Mouse (Mus musculus) limb, embryonic 11.5 days (tissue): ENCODE results near the gene Usp9x. TPM values are rescaled to one million over a fixed set of nuclear protein-coding genes. Genes with fewer than 3 reads are reported as not detected.

Experiments used
- ATAC-seq: fragments of 200-750 bp; cut with Nextera tagmentation; 2 replicates; pipeline ENCODE4 v1.8.0; 2017; ENCODE audit warnings: low read depth; ENCODE audit not compliant: insufficient number of reproducible peaks, low FRiP score, low TSS enrichment
- DNase-seq: peaks from one replicate; pipeline ENCODE4 v3.0.0-alpha.2; 2015; ENCODE audit warnings: low spot score
- H3K27ac ChIP-seq: fragments of 300-500 bp; sonication (generic); replicated peaks from 2 replicates; pipeline ENCODE4 v1.5.1; 2014; ENCODE audit warnings: low read depth, mild to moderate bottlenecking, low read length
- H3K27me3 ChIP-seq: fragments of 300-500 bp; sonication (generic); 2 replicates; pipeline ENCODE4 v1.6.1; 2014; ENCODE audit warnings: mild to moderate bottlenecking, low read length, mixed read lengths; ENCODE audit not compliant: control insufficient read depth, insufficient read depth
- H3K36me3 ChIP-seq: fragments of 300-500 bp; sonication (generic); 2 replicates; pipeline ENCODE4 v1.6.1; 2014; ENCODE audit warnings: mild to moderate bottlenecking, low read length, moderate library complexity, mixed read lengths; ENCODE audit not compliant: control insufficient read depth, insufficient read depth
- H3K4me1 ChIP-seq: fragments of 300-500 bp; sonication (generic); 2 replicates; pipeline ENCODE4 v1.6.1; 2014; ENCODE audit warnings: low read length, mixed read lengths; ENCODE audit not compliant: control insufficient read depth, insufficient read depth
- H3K4me2 ChIP-seq: fragments of 300-500 bp; sonication (generic); 2 replicates; pipeline ENCODE4 v1.6.1; 2014; ENCODE audit warnings: low read depth, mild to moderate bottlenecking, moderate library complexity; ENCODE audit not compliant: severe bottlenecking
- H3K4me3 ChIP-seq: fragments of 300-500 bp; sonication (generic); 2 replicates; pipeline ENCODE4 v1.5.1; 2014; ENCODE audit warnings: low read depth, low read length
- H3K9ac ChIP-seq: fragments of 300-500 bp; sonication (generic); 2 replicates; pipeline ENCODE4 v1.6.1; 2014; ENCODE audit warnings: mild to moderate bottlenecking, low read length
- H3K9me3 ChIP-seq: fragments of 300-500 bp; sonication (generic); 2 replicates; pipeline ENCODE4 v1.6.1; 2016; ENCODE audit warnings: low read length; ENCODE audit not compliant: control insufficient read depth
- WGBS: fragments of 180-500 bp; shearing (Covaris S2); extraction: QIAGEN DNeasy Blood & Tissue Kit; methylation state at CpG from one replicate; pipeline ENCODE4 v1.1.7; 2014; 5-methylcytosine and 5-hydroxymethylcytosine counted together
- polyA plus RNA-seq: library from polyadenylated mRNA; unstranded; fragments of >200 nt; fragmentation: Nextera tagmentation; extraction: Ambion mirVana; gene quantifications from 2 replicates; pipeline ENCODE4 v1.2.1, GENCODE M21; 2014

Usp9x gene
- polyA plus RNA-seq = 50.8 and 57.5 TPM in 2 replicates

GRCm38 (mm10) chrX:13071241-13071775 lies at the start of gene Usp9x:
Usp9x (plus strand) TSS chrX:13071498.
- Histone ChIP-seq H3K36me3 (no peaks in the 10 kb centered on the region), H3K27ac (peak within 1 kb of the TSS; percentile 80), H3K9ac (peak within 1 kb of the TSS; percentile 77), H3K4me2 (peak within 1 kb of the TSS; percentile 25), H3K4me3 (peak within 1 kb of the TSS; percentile 70), H3K4me1 (no peaks in the 10 kb centered on the region), H3K9me3 (no peaks in the 10 kb centered on the region), H3K27me3 (peaks cover 11% of the 10 kb centered on the region; the same call in 1 of the 2 replicates)
- DNase-seq = peak; percentile 88
- ATAC-seq = peak; percentile 92
- 13% methylated on average over 23 of the region's 36 CpGs for WGBS

GRCm38 (mm10) chrX:13022547-13023310 lies 48.6 kb upstream of the Usp9x start:
- Histone ChIP-seq H3K27ac (no peak overlapping the region), H3K4me1 (no peaks in the 10 kb centered on the region), H3K27me3 (no peaks in the 10 kb centered on the region), H3K4me3 (no peak overlapping the region), H3K36me3 (no peaks in the 10 kb centered on the region), H3K9ac (no peak overlapping the region), H3K4me2 (no peak overlapping the region), H3K9me3 (no peaks in the 10 kb centered on the region)
- ATAC-seq = no peak
- whole genome bisulfite sequencing = 85% methylated on average over 5 of the region's 5 CpGs
- DNase-seq = no peak

GRCm38 (mm10) chrX:13024539-13025202 lies 46.6 kb upstream of the Usp9x start:
- no peaks in the 10 kb centered on the region for H3K36me3 ChIP-seq
- no peak for ATAC-seq
- 80% methylated on average over 1 of the region's 1 CpGs for WGBS

GRCm38 (mm10) chrX:13025286-13025685 lies 46.0 kb upstream of the Usp9x start:
- DNase-seq (no peak), ATAC-seq (no peak)
- no peaks in the 10 kb centered on the region for H3K9me3 ChIP-seq
- no peaks in the 10 kb centered on the region for H3K4me1 ChIP-seq
- H3K27me3 ChIP-seq = no peaks in the 10 kb centered on the region
- no peak overlapping the region for H3K9ac ChIP-seq
- no peak overlapping the region for H3K4me3 ChIP-seq
- no peaks in the 10 kb centered on the region for H3K36me3 ChIP-seq
- 87% methylated on average over 8 of the region's 8 CpGs for WGBS
- H3K4me2 ChIP-seq = no peak overlapping the region
- no peak overlapping the region for H3K27ac ChIP-seq

More at GRCm38 (mm10) chrX:13024539-13025202, 46.6 kb upstream of the Usp9x start:
- H3K4me1 ChIP-seq = no peaks in the 10 kb centered on the region
- H3K27ac ChIP-seq = no peak overlapping the region
- H3K9me3 ChIP-seq = no peaks in the 10 kb centered on the region
- no peaks in the 10 kb centered on the region for H3K27me3 ChIP-seq
- H3K4me2 ChIP-seq = no peak overlapping the region
- no peak for DNase-seq
- H3K4me3 ChIP-seq = no peak overlapping the region
- H3K9ac ChIP-seq = no peak overlapping the region

GRCm38 (mm10) chrX:13028156-13028555 lies 43.1 kb upstream of the Usp9x start:
- WGBS = 89% methylated on average over 4 of the region's 4 CpGs

GRCm38 (mm10) chrX:13029996-13030395 lies 41.3 kb upstream of the Usp9x start:
- ATAC-seq (no peak), DNase-seq (no peak)
- no peak overlapping the region for H3K4me3 ChIP-seq

More at GRCm38 (mm10) chrX:13028156-13028555, 43.1 kb upstream of the Usp9x start:
- H3K4me2 ChIP-seq = no peak overlapping the region
- DNase-seq (no peak), ATAC-seq (no peak)
- no peaks in the 10 kb centered on the region for H3K27me3 ChIP-seq
- H3K27ac ChIP-seq = no peak overlapping the region
- H3K4me1 ChIP-seq = no peaks in the 10 kb centered on the region
- H3K9ac ChIP-seq = no peak overlapping the region
- H3K9me3 ChIP-seq = no peaks in the 10 kb centered on the region
- H3K36me3 ChIP-seq = no peaks in the 10 kb centered on the region
- no peak overlapping the region for H3K4me3 ChIP-seq

GRCm38 (mm10) chrX:13037085-13037484 lies 34.2 kb upstream of the Usp9x start:
- Histone ChIP-seq H3K9ac (no peak overlapping the region), H3K4me3 (no peak overlapping the region), H3K27me3 (peaks cover 2% of the 10 kb centered on the region; the same call in 1 of the 2 replicates), H3K36me3 (no peaks in the 10 kb centered on the region), H3K4me1 (no peaks in the 10 kb centered on the region), H3K4me2 (no peak overlapping the region), H3K27ac (no peak overlapping the region), H3K9me3 (no peaks in the 10 kb centered on the region)
- no peak for DNase-seq
- 91% methylated on average over 4 of the region's 4 CpGs for WGBS
- no peak for ATAC-seq

More at GRCm38 (mm10) chrX:13029996-13030395, 41.3 kb upstream of the Usp9x start:
- Histone ChIP-seq H3K4me1 (no peaks in the 10 kb centered on the region), H3K9me3 (no peaks in the 10 kb centered on the region), H3K9ac (no peak overlapping the region), H3K27me3 (0 out of 2 replicates have a peak, but pooled peaks cover 2% of the 10 kb centered on the region), H3K4me2 (no peak overlapping the region), H3K36me3 (no peaks in the 10 kb centered on the region), H3K27ac (no peak overlapping the region)
- WGBS = 94% methylated on average over 6 of the region's 6 CpGs

- ATAC-seq (no peak), DNase-seq (no peak)
- Histone ChIP-seq H3K4me3 (no peak overlapping the region), H3K4me2 (no peak overlapping the region), H3K9ac (no peak overlapping the region), H3K27me3 (peaks cover 2% of the 10 kb centered on the region; the same call in 1 of the 2 replicates), H3K27ac (no peak overlapping the region), H3K36me3 (no peaks in the 10 kb centered on the region), H3K9me3 (no peaks in the 10 kb centered on the region), H3K4me1 (no peaks in the 10 kb centered on the region)
- WGBS = 67% methylated on average over 3 of the region's 3 CpGs
Measured at GRCm38 (mm10) chrX:13039211-13039610, 32.1 kb upstream of the Usp9x start.
